In the genomic region with DNA sequence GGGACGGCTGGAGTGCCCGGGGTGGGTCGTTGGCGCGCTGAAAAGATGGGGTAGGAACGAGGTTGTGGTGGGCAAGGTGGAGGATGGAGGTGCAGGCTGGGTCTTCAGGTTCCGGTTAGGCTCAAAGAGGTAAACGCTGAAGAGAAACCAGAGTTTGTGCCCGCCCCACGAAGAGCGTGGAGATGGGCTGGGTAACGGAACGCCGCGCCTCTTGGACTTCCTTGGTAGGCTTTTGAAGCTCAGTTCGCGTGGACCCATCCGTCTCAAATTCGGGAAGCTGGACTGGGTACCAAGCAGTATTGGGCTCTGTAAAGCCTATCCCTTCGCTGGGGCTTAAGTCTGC, we compare ENCODE assay signal across 7 mouse cellular contexts. TPM values are rescaled to one million over a fixed set of nuclear protein-coding genes. Genes with fewer than 3 reads are reported as not detected.
DNase-seq lines count a peak whose midpoint lies in the region; ATAC-seq lines count a peak whose summit lies in the region.

No protein-coding gene starts in this region.

- peak; percentile 49 for DNase-seq in ovary, postnatal 36 days (ENCODE audit: low spot score)
- DNase-seq in ovary, postnatal 10 days (ENCODE audit: low spot score): no peak
- DNase-seq in adrenal gland, postnatal 25 days: peak; percentile 53
- DNase-seq in spleen, postnatal 4 days (ENCODE audit: low spot score in 2 of 2): peak; percentile 59 to 79

- H3K27me3 ChIP-seq in forebrain, embryonic 13.5 days: no peaks in the 10 kb centered on the region
- H3K27me3 ChIP-seq in kidney, embryonic 16.5 days (ENCODE audit: insufficient read depth, low read length): no peaks in the 10 kb centered on the region
- no peaks in the 10 kb centered on the region for H3K27me3 ChIP-seq in lung, embryonic 16.5 days (ENCODE audit: control insufficient read depth, insufficient read depth, low read depth, low read length)

- peak overlapping the region; percentile 88 for H3K4me3 ChIP-seq in forebrain, embryonic 13.5 days
- peak overlapping the region; percentile 66 for H3K4me3 ChIP-seq in kidney, embryonic 16.5 days (ENCODE audit: low read length)
- H3K4me3 ChIP-seq in lung, embryonic 16.5 days (ENCODE audit: low read length): peak overlapping the region; percentile 89

- peak overlapping the region; percentile 71 for H3K4me2 ChIP-seq in forebrain, embryonic 13.5 days
- peak overlapping the region; percentile 67 for H3K4me2 ChIP-seq in kidney, embryonic 16.5 days (replicated peaks; ENCODE audit: low read depth, low read length)
- peak overlapping the region; percentile 93 for H3K4me2 ChIP-seq in lung, embryonic 16.5 days (ENCODE audit: low read depth, low read length)

- peak overlapping the region; percentile 89 for H3K9ac ChIP-seq in forebrain, embryonic 13.5 days
- peak overlapping the region; percentile 88 for H3K9ac ChIP-seq in kidney, embryonic 16.5 days (replicated peaks; ENCODE audit: low read length)
- H3K9ac ChIP-seq in lung, embryonic 16.5 days (ENCODE audit: low read length): peak overlapping the region; percentile 88

- no peaks in the 10 kb centered on the region for H3K9me3 ChIP-seq in forebrain, embryonic 13.5 days (replicated peaks)
- no peaks in the 10 kb centered on the region for H3K9me3 ChIP-seq in kidney, embryonic 16.5 days (ENCODE audit: low read length)
- H3K9me3 ChIP-seq in lung, embryonic 16.5 days (ENCODE audit: control insufficient read depth, low read length): no peaks in the 10 kb centered on the region

- 0% methylated on average over 20 of the region's 20 CpGs for WGBS in forebrain, embryonic 13.5 days
- WGBS in kidney, embryonic 16.5 days: under 1% methylated on average over 20 of the region's 20 CpGs
- WGBS in lung, embryonic 16.5 days: under 1% methylated on average over 20 of the region's 20 CpGs

- peaks cover 13% of the 10 kb centered on the region for H3K36me3 ChIP-seq in forebrain, embryonic 13.5 days (ENCODE audit: poor library complexity, severe bottlenecking)
- H3K36me3 ChIP-seq in kidney, embryonic 16.5 days (ENCODE audit: insufficient read depth, low read length): 0 out of 2 replicates have a peak, but pooled peaks cover 5% of the 10 kb centered on the region
- peaks cover 10% of the 10 kb centered on the region for H3K36me3 ChIP-seq in lung, embryonic 16.5 days (ENCODE audit: control insufficient read depth, insufficient read depth, low read length)

- peak overlapping the region; percentile 80 for H3K27ac ChIP-seq in forebrain, embryonic 13.5 days
- H3K27ac ChIP-seq in kidney, embryonic 16.5 days (ENCODE audit: low read length): peak overlapping the region; percentile 90
- peak overlapping the region; percentile 89 for H3K27ac ChIP-seq in lung, embryonic 16.5 days (ENCODE audit: low read length)

- no peak for ATAC-seq in forebrain, embryonic 13.5 days
- ATAC-seq in kidney, embryonic 16.5 days (ENCODE audit: low FRiP score, low TSS enrichment): no peak
- no peak; the same call in 1 of the 2 replicates for ATAC-seq in lung, embryonic 16.5 days (ENCODE audit: low read depth)

- H3K4me1 ChIP-seq in forebrain, embryonic 13.5 days: peaks cover 20% of the 10 kb centered on the region
- peaks cover 16% of the 10 kb centered on the region for H3K4me1 ChIP-seq in kidney, embryonic 16.5 days (ENCODE audit: insufficient read depth, low read length)
- peaks cover 15% of the 10 kb centered on the region for H3K4me1 ChIP-seq in lung, embryonic 16.5 days (replicated peaks; ENCODE audit: control insufficient read depth, insufficient read depth, low read length)

RNA-seq across cellular contexts. Expression of a gene that starts 0.5 kb away (rescaled TPM):
- 152 and 186 TPM in 2 replicates for total RNA-seq in adrenal gland, postnatal 25 days (2021)
- polyA plus RNA-seq in forebrain, embryonic 13.5 days (2015; fragmentation: Nextera tagmentation; extraction: Ambion mirVana): 1,631 and 1,827 TPM in 2 replicates
- 1,366 and 1,384 TPM in 2 replicates for polyA plus RNA-seq in kidney, embryonic 16.5 days (2015; fragmentation: Nextera tagmentation; extraction: Ambion mirVana)
- polyA plus RNA-seq in lung, embryonic 16.5 days (2015; fragmentation: Nextera tagmentation; extraction: Ambion mirVana): 1,316 and 1,601 TPM in 2 replicates

RNA-seq across cellular contexts. Expression of a gene that starts 0.7 kb away (rescaled TPM):
- 30.4 and 32.5 TPM in 2 replicates for total RNA-seq in adrenal gland, postnatal 25 days (2021)
- polyA plus RNA-seq in forebrain, embryonic 13.5 days (2015; fragmentation: Nextera tagmentation; extraction: Ambion mirVana): 54.8 and 61.1 TPM in 2 replicates
- polyA plus RNA-seq in kidney, embryonic 16.5 days (2015; fragmentation: Nextera tagmentation; extraction: Ambion mirVana): 41.1 and 45.2 TPM in 2 replicates
- polyA plus RNA-seq in lung, embryonic 16.5 days (2015; fragmentation: Nextera tagmentation; extraction: Ambion mirVana): 32.7 and 37.5 TPM in 2 replicates
